Mouse (Mus musculus) limb, embryonic 14.5 days (tissue): ENCODE results near the gene Krtap3-1. TPM values are rescaled to one million over a fixed set of nuclear protein-coding genes. Genes with fewer than 3 reads are reported as not detected.

ENCODE experiments used
- ATAC-seq: fragments of 200-750 bp; cut with Nextera tagmentation; 2 replicates; pipeline ENCODE4 v1.8.0; 2017; ENCODE audit warnings: low read depth, moderate number of reproducible peaks, moderate TSS enrichment; ENCODE audit not compliant: low FRiP score
- DNase-seq: peaks from one replicate; pipeline ENCODE4 v3.0.0-alpha.2; 2015; ENCODE audit warnings: low spot score
- H3K27ac ChIP-seq: fragments of 300-500 bp; sonication (generic); replicated peaks from 2 replicates; pipeline ENCODE4 v1.5.1; 2014; ENCODE audit warnings: low read depth, mild to moderate bottlenecking, low read length, moderate library complexity, mixed read lengths
- H3K27me3 ChIP-seq: fragments of 300-500 bp; sonication (generic); 2 replicates; pipeline ENCODE4 v1.6.1; 2014; ENCODE audit warnings: low read length, mixed read lengths; ENCODE audit not compliant: control insufficient read depth, insufficient read depth
- H3K36me3 ChIP-seq: fragments of 300-500 bp; sonication (generic); 2 replicates; pipeline ENCODE4 v1.6.1; 2014; ENCODE audit warnings: mild to moderate bottlenecking, low read length, moderate library complexity, mixed read lengths; ENCODE audit not compliant: control insufficient read depth, insufficient read depth
- H3K4me1 ChIP-seq: fragments of 300-500 bp; sonication (generic); 2 replicates; pipeline ENCODE4 v1.6.1; 2014; ENCODE audit warnings: antibody characterized with exemption, low read length, mixed read lengths; ENCODE audit not compliant: control insufficient read depth, insufficient read depth
- H3K4me2 ChIP-seq: fragments of 300-500 bp; sonication (generic); replicated peaks from 2 replicates; pipeline ENCODE4 v1.6.1; 2014; ENCODE audit warnings: low read depth, mild to moderate bottlenecking, low read length, moderate library complexity; ENCODE audit not compliant: severe bottlenecking
- H3K4me3 ChIP-seq: fragments of 300-500 bp; sonication (generic); replicated peaks from 2 replicates; pipeline ENCODE4 v1.5.1; 2014; ENCODE audit warnings: low read length
- H3K9ac ChIP-seq: fragments of 300-500 bp; sonication (generic); 2 replicates; pipeline ENCODE4 v1.6.1; 2014; ENCODE audit warnings: mild to moderate bottlenecking, low read depth, low read length, moderate library complexity; ENCODE audit not compliant: severe bottlenecking
- H3K9me3 ChIP-seq: fragments of 300-500 bp; sonication (generic); 2 replicates; pipeline ENCODE4 v1.6.1; 2016; ENCODE audit warnings: low read length; ENCODE audit not compliant: control insufficient read depth
- POLR2A ChIP-seq: fragments of 200-500 bp; IDR thresholded peaks from 2 replicates; pipeline ENCODE4 v1.8.0; 2012; ENCODE audit warnings: inconsistent platforms, mild to moderate bottlenecking, moderate library complexity, borderline replicate concordance; ENCODE audit not compliant: insufficient read depth, insufficient read length; ENCODE audit errors: extremely low read depth
- WGBS: fragments of 180-500 bp; shearing (Covaris S2); extraction: QIAGEN DNeasy Blood & Tissue Kit; methylation state at CpG from one replicate; pipeline ENCODE4 v1.1.7; 2014; 5-methylcytosine and 5-hydroxymethylcytosine counted together
- polyA plus RNA-seq, 2 experiments: library from polyadenylated mRNA; depleted of rRNA in 1 of 2; stranded (reverse) in 1 of 2; unstranded in 1 of 2; fragments of >200 nt; fragmentation: Nextera tagmentation in 1 of 2; extraction: Ambion mirVana in 1 of 2; gene quantifications; 2 replicates each; pipeline versions ENCODE4 v1.2.1 to v1.2.3; 2012 to 2014

Gene Krtap3-1
- polyA plus RNA-seq, 2 experiments = not detected

DNA sequence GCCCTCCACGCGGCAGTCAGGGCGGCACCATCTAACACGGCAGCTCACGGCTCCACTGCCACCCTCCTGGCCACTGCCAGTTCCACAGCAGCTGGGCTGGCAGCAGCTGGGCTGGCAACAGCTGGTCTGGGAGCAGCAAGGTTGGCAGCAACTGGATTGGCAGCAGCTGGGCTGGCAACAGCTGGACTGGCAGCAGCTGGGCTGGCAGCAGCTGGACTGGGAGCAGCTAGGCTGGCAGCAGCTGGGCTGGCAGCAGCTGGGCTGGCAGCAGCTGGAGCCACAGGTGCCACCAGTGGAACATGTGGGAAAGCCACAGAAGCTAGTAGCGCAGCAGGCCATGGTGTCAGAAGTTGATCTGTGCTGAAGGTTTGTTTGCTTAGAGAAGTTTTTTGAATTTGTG is 24.6 kb upstream of the Krtap3-1 start, which contains the start of gene Krtap1-3:
Gene Krtap1-3 (minus strand): TSS at position 359 of the 400 bp plus-strand sequence.
- DNase-seq (no peak), ATAC-seq (no peak)
- no peaks in the 10 kb centered on the region for H3K36me3 ChIP-seq
- H3K27me3 ChIP-seq = no peaks in the 10 kb centered on the region
- H3K4me3 ChIP-seq = no peak within 1 kb of the TSS
- no peak within 1 kb of the TSS for H3K9ac ChIP-seq
- no peak within 1 kb of the TSS for H3K4me2 ChIP-seq
- no peak within 1 kb of the TSS for H3K27ac ChIP-seq
- TF ChIP-seq POLR2A = no peak
- whole genome bisulfite sequencing = 46% methylated on average over 3 of the region's 6 CpGs
- no peaks in the 10 kb centered on the region for H3K9me3 ChIP-seq
- no peaks in the 10 kb centered on the region for H3K4me1 ChIP-seq

DNA sequence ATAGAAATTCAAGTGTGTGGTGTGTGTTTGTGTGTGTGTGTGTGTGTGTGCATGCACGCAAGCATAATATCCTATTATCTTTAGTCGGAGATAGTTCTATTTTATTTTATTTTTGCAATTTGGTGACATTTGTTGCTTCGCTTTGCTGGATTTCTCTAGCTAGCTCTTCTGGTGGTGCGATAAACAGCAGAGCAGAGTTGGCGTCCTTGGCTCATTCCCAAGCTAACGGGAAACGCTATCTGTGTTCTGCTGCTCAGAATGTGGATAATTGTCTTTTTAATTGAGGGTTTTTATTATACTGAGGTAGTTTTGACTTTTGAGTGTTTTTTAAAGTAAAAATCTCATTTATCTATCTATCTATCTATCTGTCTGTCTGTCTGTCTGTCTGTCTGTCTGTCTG is 18.7 kb upstream of the Krtap3-1 start:
- H3K36me3 ChIP-seq = no peaks in the 10 kb centered on the region
- WGBS = 90% methylated on average over 7 of the region's 7 CpGs
- H3K4me3 ChIP-seq = no peak overlapping the region
- no peak overlapping the region for H3K9ac ChIP-seq
- no peak for DNase-seq
- H3K4me1 ChIP-seq = no peaks in the 10 kb centered on the region
- no peak overlapping the region for H3K4me2 ChIP-seq
- H3K9me3 ChIP-seq = no peaks in the 10 kb centered on the region
- no peak overlapping the region for H3K27ac ChIP-seq
- H3K27me3 ChIP-seq = no peaks in the 10 kb centered on the region
- TF ChIP-seq POLR2A = no peak
- no peak for ATAC-seq

DNA sequence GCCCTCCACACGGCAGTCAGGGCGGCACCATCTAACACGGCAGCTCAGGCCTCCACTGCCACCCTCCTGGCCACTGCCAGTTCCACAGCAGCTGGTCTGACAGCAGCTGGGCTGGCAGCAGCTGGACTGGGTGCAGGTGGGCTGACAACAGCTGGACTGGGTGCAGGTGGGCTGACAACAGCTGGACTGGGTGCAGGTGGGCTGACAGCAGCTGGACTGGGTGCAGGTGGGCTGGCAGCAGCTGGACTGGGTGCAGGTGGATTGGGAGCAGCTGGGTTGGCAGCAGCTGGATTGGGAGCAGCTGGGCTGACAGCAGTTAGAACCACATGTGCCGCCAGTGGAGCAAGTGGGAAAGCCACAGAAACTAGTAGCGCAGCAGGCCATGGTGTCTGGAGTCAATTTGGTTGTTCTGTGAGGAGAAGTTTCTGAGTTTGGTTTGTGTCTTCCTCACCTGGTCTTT is 16.8 kb upstream of the Krtap3-1 start, which contains the start of gene Krtap1-4:
Gene Krtap1-4 (minus strand): TSS at position 410 of the 460 bp plus-strand sequence.
- ATAC-seq (no peak), DNase-seq (no peak)
- no peak for TF ChIP-seq POLR2A
- no peaks in the 10 kb centered on the region for H3K27me3 ChIP-seq
- H3K4me3 ChIP-seq = no peak within 1 kb of the TSS
- no peak within 1 kb of the TSS for H3K4me2 ChIP-seq
- H3K36me3 ChIP-seq = no peaks in the 10 kb centered on the region
- no peaks in the 10 kb centered on the region for H3K9me3 ChIP-seq
- 65% methylated on average over 5 of the region's 5 CpGs for WGBS
- no peak within 1 kb of the TSS for H3K9ac ChIP-seq
- H3K27ac ChIP-seq = no peak within 1 kb of the TSS
- no peaks in the 10 kb centered on the region for H3K4me1 ChIP-seq

DNA sequence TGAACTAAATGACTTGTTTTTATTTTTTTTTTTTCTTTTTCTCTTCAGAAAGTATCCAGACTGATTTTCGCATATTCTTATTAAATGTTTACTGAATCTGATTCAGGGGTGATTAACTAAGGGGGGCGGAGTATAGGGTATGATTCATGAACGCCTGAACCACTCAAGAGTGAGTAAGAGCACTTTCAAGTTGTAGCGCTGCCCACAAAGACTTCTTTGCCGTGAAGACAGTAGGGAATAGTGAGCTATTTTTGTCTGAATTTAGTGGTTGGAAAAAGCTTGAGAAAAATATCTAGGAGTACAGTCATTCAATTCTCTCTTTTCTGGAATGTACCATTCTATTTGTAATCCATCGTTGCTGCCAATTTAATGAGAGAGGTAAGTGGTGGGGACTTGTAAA is 15.1 kb upstream of the Krtap3-1 start:
- H3K9ac ChIP-seq = no peak overlapping the region
- H3K36me3 ChIP-seq = no peaks in the 10 kb centered on the region
- ATAC-seq = no peak
- DNase-seq = no peak
- no peak overlapping the region for H3K4me3 ChIP-seq
- H3K27ac ChIP-seq = no peak overlapping the region
- no peaks in the 10 kb centered on the region for H3K9me3 ChIP-seq
- TF ChIP-seq POLR2A = no peak
- H3K27me3 ChIP-seq = no peaks in the 10 kb centered on the region
- WGBS = 83% methylated on average over 6 of the region's 6 CpGs
- H3K4me1 ChIP-seq = no peaks in the 10 kb centered on the region
- H3K4me2 ChIP-seq = no peak overlapping the region

DNA sequence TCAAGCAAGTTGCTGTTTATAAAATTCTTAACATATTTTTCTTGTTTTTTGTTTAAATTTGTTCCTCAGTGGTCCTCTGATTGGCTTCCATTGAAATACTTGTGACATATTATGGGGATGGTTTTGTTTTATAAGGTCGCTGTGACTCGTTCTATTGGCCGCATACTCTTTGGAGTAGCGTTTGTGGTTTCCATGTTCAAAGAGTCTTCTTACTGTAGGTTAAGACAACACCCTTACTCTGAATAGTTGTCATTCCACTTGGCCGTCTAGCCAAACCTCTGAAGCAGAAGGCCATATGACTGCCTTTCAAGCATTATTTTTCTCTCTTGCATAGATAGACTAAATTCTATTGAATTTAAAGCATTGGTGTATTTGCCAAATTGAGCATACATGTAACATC is 14.6 kb upstream of the Krtap3-1 start:
- ATAC-seq (no peak), DNase-seq (no peak)
- WGBS = 89% methylated on average over 5 of the region's 5 CpGs
- Histone ChIP-seq H3K36me3 (no peaks in the 10 kb centered on the region), H3K9me3 (no peaks in the 10 kb centered on the region), H3K27ac (no peak overlapping the region), H3K27me3 (no peaks in the 10 kb centered on the region), H3K4me1 (no peaks in the 10 kb centered on the region), H3K9ac (no peak overlapping the region), H3K4me3 (no peak overlapping the region), H3K4me2 (no peak overlapping the region)
- no peak for TF ChIP-seq POLR2A

DNA sequence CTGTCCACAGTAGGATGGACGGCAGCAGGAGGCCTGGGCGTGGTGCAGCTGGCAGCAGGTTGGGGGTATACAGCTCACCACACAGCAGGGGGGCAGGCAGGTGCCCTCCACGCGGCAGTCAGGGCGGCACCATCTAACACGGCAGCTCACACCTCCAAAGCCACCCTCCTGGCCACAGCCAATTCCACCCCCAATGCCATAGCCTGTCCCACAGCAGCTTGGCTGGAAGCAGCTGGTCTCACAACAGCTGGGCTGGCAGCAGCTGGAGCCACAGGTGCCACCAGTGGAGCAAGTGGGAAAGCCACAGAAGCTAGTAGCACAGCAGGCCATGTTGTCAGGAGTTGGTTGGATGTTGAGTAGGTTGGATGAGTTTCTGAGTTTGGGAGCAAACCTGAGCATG is 14.2 kb upstream of the Krtap3-1 start, which contains the start of gene Krtap1-5:
Gene Krtap1-5 (minus strand): TSS at position 381 of the 400 bp plus-strand sequence.
- H3K4me1 ChIP-seq = no peaks in the 10 kb centered on the region
- DNase-seq = no peak
- ATAC-seq = no peak
- no peak within 1 kb of the TSS for H3K9ac ChIP-seq
- no peaks in the 10 kb centered on the region for H3K27me3 ChIP-seq
- TF ChIP-seq POLR2A = no peak
- no peaks in the 10 kb centered on the region for H3K36me3 ChIP-seq
- no peaks in the 10 kb centered on the region for H3K9me3 ChIP-seq
- H3K4me3 ChIP-seq = no peak within 1 kb of the TSS
- H3K4me2 ChIP-seq = no peak within 1 kb of the TSS
- WGBS = 68% methylated on average over 3 of the region's 6 CpGs
- no peak within 1 kb of the TSS for H3K27ac ChIP-seq
